Mouse (Mus musculus): ENCODE measurements at regions not wholly inside any gene's neighbourhood (a gene's known extent, or its start where the extent isn't known, plus 50 kb on each side); places are given as distances from the start of the nearest gene placed in this dataset.
"Not testable (repeated sequence)": the region's sequence is repeated elsewhere in the genome, so short reads cannot be mapped to it uniquely, and the experiment has no call there.

- H3K9me3 ChIP-seq (ENCODE audit: low read length), result no peaks in the 10 kb centered on the region
- no peaks in the 10 kb centered on the region for H3K27me3 ChIP-seq (ENCODE audit: insufficient read depth, low read length)
- H3K4me1 ChIP-seq (replicated peaks; ENCODE audit: low read depth, low read length), result no peaks in the 10 kb centered on the region
- no peak overlapping the region for H3K4me3 ChIP-seq (replicated peaks; ENCODE audit: low read length)
- no peaks in the 10 kb centered on the region for H3K36me3 ChIP-seq (ENCODE audit: insufficient read depth, low read length)
- TF ChIP-seq NANOG (IDR thresholded peaks at IDR 0.05; ENCODE audit: borderline replicate concordance, low read length), result no peak
These were observed 809.4 kb upstream of the Gm12353 start for GRCm38 (mm10) chr4:18795740-18796394.

- Histone ChIP-seq H3K9me3 (ENCODE audit: low read length) (no peaks in the 10 kb centered on the region), H3K4me1 (replicated peaks; ENCODE audit: low read depth, low read length) (no peaks in the 10 kb centered on the region), H3K4me3 (replicated peaks; ENCODE audit: low read length) (no peak overlapping the region), H3K36me3 (ENCODE audit: insufficient read depth, low read length) (no peaks in the 10 kb centered on the region), H3K27me3 (ENCODE audit: insufficient read depth, low read length) (no peaks in the 10 kb centered on the region)
- TF ChIP-seq POU5F1 (IDR thresholded peaks at IDR 0.05; ENCODE audit: borderline replicate concordance, low read length) (no peak), NANOG (IDR thresholded peaks at IDR 0.05; ENCODE audit: borderline replicate concordance, low read length) (no peak), CTCF (conservative IDR thresholded peaks at IDR 0.05; ENCODE audit: low read length) (no peak)
These were observed 808.9 kb upstream of the Gm12353 start for GRCm38 (mm10) chr4:18796395-18796740.

DNA sequence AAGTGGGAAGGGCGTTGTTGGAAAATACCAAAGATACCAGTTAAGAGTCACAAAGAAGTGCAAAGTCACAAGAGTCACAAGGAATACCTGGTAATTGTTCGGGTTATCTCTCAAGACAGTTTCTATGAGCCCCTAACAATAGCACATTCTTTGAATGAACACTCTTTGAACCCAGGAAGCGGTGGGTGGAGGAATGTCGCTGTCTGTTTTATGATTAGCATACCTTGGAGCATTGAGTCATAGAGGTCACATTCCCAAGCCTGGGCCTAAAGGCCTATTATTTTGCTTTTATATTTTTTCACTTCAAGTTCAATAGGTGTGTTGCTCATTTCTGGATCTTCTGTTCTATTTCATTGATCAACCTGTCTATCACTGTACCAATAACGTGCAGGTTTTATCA lies 802.1 kb upstream of the Gm12353 start:
- H3K4me3 ChIP-seq (replicated peaks; ENCODE audit: low read length); H3K36me3 ChIP-seq (ENCODE audit: insufficient read depth, low read length); H3K4me1 ChIP-seq (replicated peaks; ENCODE audit: low read depth, low read length); H3K27me3 ChIP-seq (ENCODE audit: insufficient read depth, low read length): not testable (repeated sequence)
- peaks cover 15% of the 10 kb centered on the region; the same call in 1 of the 2 replicates for H3K9me3 ChIP-seq (ENCODE audit: low read length)
